Mouse (Mus musculus) MN1 (cell line): Measurements from ENCODE around the gene Krt9.
"Not testable (repeated sequence)": the region's sequence is repeated elsewhere in the genome, so short reads cannot be mapped to it uniquely, and the experiment has no call there.

Experiments used
- DNase-seq: peaks from one replicate; pipeline ENCODE4 v3.0.0-alpha.2; 2016; ENCODE audit warnings: low spot score

Krt9 gene

DNA sequence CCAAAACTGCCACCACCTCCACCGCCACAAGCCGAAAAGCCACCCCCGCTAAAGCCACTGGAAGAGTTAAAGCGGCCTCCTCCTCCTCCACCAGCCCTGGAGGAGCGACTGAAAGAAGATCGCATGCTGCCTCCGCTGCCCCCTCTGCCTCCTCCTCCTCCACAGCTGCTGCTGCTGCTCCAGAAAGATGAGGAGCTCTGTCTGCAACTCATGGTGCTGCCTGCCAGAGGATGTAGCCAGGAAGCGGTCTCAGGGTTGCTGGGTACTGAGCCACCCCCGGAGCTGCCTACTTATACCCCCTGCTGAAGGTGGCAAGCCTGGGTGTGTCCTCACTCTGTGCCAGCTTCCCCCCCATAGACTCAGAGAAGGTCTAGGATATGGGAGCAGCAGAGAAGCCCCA lies at the start of gene Krt9:
Krt9 (minus strand) TSS at position 255 of the 400 bp plus-strand sequence.
- no peak for DNase-seq

DNA sequence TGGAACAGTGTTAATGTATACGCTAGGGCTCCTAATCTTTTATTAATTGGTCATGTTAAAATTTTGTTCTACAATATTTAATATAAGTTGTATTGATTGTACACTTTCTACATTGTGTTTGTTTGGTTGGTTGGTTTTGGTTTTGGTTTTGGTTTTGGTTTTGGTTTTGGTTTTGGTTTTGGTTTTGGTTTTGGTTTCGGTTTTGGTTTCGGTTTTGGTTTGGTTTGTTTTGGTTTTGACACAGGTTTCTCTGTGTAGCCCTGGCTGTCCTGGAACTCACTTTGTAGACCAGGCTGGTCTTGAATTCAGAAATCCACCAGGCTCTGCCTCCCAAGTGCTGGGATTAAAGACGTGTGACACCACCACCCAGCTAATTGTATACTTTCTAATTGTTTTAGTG lies 47.2 kb upstream of the Krt9 start:
- not testable (repeated sequence) for DNase-seq

DNA sequence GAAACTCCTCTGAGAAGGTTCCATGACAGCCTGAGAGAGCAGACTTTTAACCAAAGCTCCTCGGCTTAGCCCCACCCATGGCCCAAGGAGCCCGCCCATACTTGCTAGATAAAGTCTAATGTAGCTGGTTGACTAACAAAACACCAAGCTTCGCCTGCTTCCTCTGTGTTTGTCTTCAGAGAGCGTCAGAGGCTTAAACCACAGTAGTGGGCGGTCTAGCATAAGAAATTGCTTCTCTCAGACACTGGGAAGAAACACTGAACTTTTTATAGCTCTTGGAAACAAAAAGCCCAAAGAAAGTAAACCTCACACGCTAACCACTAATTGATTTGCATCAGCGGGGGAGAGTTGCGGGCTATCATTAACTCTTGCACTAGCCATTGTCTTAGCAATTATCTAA lies 28.7 kb upstream of the Krt9 start:
- no peak for DNase-seq

DNA sequence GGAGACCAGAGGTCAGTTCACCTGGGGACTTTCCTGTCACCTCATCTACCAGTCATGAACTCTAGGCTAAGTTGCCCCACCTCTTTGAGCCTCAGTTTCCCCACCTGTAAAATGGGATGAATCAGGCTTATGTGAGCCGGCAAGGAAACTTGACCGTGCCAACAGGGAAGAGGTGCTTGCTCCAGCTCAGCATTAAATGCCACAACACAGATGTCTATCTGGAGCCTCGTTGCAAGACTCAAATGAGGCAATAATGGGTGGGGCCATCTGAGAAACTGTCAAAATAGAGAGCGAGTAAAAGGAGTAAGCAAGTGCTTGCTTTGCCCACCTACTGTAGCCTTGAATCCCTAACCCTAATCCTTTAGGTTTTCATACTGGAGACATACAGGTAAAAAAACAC lies 26.3 kb upstream of the Krt9 start:
- DNase-seq = no peak

DNA sequence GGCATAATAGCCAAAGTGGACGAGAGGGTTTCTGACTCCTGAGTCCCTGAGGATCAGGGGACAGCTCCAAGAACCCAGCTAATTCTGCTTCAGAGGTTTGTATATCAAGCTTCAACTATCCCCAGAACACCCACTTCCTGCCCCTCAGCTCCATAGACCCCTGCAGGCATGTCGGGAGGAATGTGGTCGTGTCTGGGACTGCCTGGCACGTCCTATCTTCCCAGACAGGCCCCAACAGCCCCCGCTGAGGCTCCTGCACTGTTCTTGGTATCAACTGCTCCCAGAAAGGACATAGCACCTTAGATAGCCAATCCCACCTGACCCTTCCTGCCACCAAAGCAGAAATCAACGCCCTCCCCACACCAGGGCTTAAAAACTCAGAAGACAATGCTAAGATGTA lies 15.5 kb upstream of the Krt9 start:
- DNase-seq = no peak

DNA sequence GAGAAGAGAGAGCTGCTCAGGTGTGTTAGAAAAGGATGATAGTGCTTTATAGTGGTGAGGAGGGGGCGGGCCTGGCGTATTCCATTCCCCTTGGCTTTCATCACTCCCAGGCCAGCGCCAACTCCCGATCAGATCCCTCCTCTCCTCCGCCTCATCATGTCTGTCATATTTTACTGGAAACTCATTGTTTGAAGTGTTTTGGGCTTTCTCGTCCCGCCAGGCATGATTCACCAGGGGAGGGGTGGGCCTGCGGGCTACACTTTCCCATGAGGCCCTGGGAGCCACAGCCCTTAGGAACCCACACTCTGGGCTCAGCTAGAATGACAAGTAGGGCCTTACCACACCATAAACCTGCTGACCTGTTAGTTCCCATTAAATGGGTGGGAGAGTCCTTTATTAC lies 14.5 kb upstream of the Krt9 start, which contains the start of gene Krt14:
Krt14 (minus strand) TSS at position 51 of the 400 bp plus-strand sequence.
- DNase-seq = no peak

DNA sequence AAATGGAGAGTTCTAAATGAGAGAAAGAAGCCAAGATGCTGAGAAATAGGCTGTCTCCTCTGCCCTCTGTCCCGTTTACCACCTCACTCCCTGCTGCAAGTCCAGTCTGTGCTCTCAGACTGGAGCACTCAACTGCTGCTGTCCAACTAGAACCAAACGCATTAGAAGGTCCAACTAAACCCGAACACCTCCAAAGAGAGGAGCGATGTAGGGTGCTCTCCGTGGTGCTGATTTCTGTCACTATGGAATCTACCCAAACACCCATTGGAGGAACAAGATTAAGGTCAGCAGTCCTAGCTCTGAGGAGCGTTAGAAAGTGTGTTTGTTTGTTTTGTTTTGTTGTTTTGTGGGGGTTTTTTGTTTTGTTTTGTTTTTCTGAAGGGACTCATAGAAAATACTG lies 10.4 kb upstream of the Krt9 start:
- DNase-seq = no peak

DNA sequence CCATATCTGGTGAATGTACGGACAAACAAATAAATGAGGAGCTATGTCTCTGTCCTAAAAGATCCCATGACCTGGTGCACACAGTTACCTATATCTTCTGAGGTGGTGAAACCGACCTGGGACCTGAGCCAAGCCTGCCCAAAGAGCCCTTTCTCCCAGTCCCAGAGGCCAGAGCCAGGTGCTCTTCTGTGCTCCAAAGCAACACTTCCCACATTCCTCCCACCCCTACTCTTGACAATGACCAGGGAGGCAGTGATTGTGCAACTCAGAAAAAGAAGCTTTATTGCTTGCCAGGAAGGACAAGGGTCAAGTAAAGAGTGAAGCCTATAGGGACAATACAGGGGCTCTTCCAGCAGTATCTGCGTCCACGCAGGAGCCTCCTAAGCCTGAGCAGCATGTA lies 9.9 kb upstream of the Krt9 start:
- no peak for DNase-seq

DNA sequence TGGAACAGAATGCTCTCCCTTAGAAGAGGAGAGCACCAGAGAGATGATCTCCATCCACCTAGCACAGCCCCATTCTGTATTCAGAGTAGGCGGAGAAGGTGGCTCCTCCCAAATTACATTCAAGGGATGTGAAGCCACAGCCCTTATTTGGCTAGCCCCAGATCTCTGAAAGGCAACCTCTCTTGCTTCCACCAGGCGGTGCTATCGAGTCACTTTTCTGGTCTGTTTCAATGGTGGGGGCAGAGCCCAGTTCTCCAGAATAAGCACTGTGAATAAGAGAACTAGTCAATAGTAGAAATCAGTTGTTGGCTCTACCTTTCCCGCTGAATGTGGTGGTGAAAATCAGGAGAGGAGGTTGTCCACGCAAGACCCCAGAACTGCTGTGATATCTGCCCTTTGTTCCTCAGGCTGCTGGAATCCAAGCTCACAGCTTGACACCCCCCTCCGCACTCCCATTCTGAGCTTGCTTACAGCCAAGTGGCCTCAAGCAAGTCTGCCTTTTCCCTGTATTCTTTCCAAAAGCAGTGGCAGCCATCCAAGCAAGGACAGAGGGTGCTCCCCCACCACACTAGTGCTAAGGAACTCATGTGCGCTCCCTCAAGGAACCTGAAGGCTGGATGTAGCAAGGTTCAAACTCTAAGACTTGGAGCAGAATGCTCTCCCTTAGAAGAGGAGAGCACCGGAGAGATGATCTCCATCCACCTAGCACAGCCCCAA lies 7.2 kb upstream of the Krt9 start:
- no peak for DNase-seq

DNA sequence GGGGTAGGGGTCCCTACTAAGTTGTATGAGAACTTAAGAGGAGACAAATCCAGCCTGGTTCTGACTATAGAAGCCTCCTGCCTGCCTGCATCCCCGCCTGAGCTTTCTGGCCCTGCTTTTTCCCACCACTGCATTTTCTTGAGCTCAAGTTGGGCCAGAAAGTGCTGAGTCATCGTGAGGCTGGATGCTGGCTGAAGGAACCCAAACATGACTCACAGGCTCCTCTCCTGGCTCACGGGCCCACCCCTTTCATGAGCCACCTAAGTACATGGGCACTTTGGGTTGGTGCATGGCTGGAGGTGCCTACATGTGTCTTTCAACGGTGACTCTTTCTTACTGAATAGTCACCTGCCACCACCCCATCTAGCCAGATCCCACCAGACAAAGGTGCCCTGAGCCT lies 5.6 kb upstream of the Krt9 start:
- DNase-seq = no peak

DNA sequence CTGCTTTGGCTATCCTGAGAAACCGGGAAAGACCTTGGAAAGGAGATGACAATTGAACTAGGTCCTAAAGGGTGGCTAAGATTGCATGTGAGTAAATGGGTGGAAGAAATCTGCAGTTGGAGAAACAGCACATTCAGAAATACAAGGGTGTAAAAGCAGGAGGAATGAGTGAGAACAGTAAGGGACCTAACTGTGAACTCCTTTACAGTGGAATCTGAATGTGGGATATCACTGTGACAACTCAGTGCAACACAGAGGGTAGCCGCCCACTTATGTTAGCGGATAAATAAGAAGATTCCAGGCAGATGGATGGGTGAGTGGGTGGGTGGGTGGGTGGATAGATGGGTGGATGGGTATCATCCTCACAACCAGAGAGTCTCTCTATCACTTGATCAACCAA lies 1.2 kb downstream of the Krt9 start:
- no peak for DNase-seq

DNA sequence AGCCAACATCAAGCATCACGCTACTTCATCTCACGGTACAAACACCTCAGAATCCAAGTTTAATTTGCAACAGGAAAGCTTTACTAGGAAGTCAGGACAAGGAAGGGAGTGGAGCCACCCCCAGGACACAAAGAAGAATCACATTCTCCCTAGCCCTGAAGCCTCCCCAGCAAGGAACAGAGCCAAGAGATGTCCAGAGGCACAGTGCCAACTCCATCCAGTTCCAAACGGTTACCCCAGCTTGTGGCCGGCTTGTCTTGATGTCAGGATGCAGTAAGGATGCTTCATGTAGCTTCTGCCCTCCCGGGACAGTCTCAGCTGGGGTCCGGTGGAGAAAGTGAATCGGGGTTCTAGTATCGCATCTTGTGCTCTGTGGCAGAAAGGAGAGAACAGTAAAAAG lies 6.3 kb downstream of the Krt9 start:
- DNase-seq = no peak

DNA sequence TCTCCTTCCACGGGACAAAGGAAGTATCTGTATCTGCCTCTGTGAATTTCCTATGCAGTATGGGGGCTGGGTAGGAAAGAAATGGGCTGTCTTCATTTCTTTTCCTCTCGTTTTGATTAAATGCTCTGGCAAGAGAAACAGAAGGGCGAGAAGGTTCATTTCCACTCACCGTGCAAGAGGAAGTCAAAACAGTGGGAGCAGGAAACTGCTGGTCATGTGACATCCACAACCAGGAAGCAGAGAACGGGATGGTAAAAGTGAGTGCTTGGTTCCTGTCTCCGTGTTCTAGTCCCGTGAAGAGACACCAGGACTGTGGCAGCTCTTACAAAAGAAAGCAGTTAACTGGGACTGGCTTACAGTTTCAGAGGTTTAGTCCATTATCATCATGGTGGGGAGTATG lies 11.3 kb downstream of the Krt9 start:
- DNase-seq = no peak

DNA sequence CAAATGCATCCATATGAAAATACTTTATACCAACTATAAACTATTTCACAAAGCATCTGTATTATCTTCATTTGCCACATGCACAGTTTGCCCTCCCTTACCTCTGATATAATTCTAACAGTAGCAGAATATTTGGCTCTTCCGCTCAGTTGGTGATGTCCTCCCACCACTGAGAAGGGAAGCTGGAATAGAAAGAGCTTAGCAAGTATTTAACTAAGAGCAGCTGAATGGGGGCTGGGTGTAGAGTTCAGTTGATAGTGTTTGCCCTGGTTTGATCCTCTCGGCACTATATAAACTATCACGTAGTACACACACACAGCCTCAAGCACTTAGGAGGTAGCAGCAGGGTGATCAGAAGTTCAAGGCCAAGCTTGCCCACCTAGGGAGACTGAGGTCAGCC lies 13.8 kb downstream of the Krt9 start:
- DNase-seq = no peak

DNA sequence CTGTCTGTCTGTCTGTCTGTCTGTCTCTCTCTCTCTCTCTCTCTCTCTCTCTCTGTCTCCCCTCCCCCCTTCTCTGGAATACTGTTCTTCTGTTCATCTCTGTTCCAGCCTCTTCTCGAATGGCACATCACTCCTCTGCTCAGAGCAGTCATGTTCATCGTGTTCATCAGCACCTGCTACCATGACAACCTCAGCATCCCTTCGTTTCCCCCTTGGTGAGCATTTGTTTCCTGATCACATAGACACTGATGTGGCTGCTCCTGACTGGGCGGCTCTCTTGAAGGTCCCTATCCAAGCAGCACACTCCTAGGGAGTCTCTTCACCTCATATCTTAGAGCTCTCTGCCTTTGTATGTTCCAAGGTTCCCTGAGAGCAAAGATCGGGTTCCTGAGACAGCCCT lies 14.7 kb downstream of the Krt9 start:
- no peak for DNase-seq

DNA sequence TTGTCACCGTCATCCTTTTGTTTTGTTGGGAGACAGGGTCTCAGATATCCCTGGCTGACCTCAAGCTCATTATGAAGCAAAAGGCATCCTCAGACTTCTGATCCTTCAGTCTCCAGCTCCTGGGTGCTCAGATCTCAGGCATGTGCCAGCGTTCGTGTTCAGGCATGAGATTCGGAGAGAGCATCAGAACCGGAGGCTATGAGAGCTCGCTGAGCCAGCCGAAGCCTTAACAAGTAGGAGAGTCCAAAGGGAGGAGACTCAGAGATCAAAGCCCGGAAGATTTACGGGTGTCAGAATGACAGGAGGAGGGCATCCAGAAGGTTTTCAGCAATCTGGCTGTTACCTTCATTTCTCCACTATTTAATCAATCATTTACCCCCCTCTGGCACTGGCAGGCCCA lies 16.3 kb downstream of the Krt9 start:
- no peak for DNase-seq

DNA sequence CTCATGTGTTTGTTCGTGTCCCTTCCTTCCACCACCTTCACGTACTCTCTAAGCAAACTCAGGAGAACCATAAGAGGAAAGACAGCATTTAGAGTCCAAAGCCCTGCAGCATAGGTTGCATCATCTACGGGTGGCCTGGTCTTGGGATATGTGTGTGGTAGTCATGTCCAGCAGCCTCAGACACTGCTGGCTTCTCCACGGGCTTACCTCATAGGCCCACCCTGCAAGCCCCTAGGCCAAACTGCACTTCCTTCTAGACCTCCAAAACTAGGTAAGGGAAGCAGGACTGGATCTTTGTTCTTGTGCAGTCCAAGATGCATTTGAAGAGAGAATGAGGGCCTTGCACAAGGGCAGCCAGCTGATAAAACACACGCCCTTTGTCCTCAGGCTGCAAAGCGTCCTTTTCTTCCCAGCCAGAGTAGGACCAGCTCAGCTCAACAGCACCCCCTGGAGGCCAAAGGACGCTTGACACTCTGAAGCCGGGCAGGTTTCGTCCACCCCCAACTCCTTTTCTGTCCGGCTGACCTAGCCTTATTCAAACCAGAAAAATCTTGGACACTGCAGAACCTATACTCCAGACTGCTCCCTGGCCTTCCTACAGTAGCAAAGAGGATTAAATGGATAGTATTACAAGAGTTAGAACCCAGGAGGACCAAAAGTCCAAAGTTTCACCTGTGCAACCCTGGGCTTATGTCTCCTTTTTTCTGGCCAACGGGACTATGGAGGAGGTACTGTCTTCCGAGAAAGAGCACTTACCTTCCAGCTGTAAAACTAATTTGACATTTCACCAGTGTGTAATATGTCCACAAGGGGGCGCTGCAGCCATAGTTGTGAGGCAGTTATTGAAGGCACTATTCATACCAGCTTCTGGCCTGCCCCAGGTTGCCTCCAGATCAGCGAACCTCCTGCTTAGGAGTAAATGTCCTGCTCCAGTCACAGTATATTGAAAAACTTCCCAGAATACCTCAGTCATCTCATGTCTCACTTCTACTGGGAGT lies 24.0 kb downstream of the Krt9 start:
- no peak for DNase-seq

DNA sequence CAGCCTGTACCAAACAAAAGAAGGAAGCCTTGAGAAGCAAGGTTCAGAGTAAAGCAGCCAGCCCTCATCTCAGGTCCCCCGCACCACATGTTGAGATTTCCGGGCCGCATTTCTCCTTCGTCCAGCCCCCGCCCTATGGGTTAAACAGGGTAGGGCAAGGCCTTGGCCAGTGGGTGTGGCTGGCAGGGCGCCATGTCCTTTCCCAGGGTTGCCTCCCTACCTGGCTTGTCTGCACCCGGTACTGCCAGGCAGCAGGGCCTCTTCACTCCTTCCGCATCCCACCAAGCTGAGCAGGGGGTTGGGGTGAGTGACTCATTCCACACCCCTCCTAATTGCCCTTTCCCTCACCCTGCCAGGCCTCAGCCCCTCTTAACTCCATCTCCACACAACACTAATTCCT lies 25.0 kb downstream of the Krt9 start:
- DNase-seq = no peak

DNA sequence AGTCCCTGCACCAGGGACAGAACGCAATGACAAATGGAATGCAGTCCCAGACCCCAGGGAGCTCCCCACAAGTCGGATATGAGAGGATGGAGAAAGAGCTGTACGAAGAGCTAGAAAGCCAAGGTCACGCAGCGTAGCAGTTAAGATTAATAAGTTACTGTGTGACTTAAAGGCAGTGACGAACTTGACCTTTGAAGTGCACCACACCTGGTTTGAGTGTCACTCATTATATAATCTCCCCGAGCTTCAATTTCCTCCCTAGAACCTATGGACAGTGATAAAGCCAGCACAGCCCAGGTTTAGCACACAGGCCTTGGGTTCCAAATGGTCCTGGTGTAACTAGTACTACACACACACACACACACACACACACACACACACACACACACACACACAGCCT lies 28.7 kb downstream of the Krt9 start:
- no peak for DNase-seq

DNA sequence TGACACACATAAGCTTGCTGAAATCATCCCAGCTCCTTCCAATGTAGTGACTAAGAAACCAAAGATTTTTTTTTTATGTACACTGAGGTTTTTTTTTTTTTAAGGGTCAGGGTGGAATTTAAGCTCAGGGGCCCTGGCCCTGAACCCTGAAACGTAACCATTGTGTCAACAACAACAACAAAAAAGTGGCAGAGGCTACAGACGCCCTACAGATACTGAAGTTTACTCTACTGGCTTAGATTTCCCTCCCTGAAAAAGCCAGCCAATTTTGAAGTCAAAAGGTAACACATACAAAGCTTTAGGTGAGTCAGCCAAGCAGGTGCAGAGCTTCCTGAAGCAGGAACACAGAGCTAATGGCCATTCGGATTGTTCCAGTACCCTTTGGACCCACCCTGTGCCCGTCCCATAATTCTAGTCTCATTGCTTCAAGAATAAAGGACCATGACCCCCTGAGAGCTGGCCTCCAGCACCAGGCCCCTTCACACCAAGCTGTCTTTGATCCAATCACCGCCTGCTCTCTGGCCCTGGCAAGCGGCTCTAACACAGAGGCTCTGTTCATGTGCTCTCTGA lies 35.1 kb downstream of the Krt9 start:
- no peak for DNase-seq

DNA sequence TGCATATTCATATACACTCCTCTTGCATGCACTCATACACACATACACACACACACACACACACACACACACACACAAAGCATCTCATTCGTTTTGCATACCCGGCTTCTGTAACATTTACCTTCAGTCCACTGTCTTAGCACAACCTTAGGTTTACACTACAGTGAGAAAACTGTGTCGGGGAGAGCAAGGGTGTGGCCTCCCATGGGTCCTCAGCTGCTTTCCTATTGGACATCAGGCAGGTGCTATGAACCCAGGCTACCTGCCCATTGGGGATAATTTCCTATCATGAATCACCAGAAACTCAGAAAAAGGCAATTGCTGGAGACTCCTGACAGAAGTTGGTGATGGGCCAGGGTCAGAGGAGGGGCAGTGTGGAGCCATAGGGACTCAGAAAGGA lies 35.7 kb downstream of the Krt9 start:
- DNase-seq = no peak

DNA sequence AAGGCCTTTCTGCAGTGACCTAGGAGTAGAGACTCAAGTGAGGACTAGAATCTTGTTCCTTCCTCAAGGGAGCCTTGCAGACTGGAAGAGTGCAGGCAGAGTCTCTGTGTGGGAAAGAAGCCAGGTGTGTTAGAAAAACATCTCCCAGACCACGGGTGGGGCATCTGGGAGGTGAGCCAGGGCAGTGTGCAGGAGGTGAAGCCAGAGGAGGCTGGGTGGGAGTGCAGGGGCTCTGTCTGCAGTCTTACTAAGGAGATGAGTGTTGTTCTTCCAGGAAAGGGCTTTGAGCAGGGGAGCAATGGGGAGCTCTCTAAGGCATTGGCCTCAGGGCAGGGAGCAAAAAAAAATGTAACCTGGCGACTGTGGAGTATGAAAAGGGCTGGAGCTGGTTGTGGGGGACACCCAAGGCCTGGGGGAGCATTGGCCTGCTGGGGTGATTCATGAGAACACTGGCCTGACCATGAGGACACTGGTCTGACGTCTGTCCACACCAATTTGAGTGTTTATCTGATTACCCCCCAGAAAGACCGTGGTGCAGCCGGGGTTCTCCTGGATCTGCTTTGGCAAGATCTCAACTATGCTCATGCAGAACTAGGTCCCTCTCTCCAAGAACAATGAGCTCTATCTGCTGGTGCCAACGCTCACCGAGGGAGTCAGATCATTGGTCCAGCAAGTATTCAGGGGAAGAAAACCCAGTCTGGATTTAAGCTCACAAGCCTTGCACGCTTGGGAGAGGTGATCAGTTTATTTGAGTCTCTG lies 37.4 kb downstream of the Krt9 start:
- no peak for DNase-seq
